Mouse (Mus musculus): Measurements from ENCODE around the gene Dennd6b. TPM values are rescaled to one million over a fixed set of nuclear protein-coding genes. Genes with fewer than 3 reads are reported as not detected.

The Dennd6b gene
- polyA plus RNA-seq, 1 experiment: 13.6 TPM

DNA sequence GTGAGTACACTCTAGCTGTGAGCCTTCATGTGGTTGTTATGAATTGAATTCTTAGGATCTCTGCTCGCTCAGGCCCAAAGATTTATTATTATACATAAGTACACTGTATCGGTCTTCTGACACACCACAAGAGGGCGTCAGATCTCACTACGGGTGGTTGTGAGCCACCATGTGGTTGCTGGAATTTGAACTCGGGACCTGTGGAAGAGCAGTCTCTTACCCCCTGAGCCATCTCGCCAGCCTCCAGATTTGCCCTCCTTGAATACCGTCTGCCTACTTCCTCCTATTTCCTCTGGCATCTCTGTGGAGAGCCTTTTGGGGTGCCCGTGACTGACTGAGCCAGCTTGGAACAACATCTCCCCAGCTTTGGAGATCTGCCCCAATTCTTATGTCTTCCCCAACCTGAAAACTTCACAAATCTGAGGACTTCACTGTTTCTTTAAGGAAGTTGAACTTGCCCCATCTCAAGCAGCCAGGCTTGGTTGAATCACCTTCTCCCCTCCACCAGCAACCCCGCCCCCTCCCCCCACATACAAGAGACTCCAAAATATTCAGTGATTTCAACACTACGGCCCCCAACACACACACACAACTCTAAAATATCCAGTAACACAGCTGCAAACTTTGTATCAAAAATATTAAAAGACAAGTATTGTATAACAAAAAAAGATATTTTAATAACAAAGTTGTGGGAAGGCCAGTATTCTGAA, 14.6 kb downstream of the Dennd6b start:
- DNase-seq (ENCODE audit: low read depth): no peak

DNA sequence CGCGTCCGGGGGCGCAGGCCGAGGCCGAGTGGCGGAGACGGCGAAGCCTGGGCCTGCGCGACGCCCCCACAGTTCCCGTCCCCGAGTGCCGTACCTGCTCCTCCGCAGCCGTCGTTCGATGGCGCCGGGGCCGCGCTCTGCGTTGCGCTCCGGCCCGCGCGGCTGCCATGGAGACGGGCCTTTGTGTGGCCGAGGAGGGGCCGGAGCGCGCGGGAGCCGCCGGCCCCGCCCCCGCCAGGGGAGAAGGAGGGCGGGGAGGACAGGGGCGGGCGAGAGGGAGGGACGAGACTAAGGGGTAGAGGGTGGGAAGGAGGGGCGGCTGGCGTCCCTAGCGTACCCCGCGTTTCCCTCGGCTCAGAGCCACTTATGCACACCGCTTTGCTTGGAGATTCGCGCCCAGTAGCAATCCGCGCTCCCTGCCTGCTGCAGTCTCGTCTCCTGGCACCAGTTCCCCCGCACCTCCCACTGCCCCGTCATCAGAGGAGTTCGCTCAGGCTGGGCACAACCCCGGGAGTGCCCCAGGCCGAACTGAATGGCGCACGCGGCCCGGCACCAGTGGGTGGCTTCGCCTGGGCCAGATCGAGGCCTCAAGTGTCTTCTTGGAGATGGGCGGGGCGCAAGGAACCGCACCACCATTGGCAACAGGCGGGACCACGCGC, 15.6 kb downstream of the Dennd6b start, which contains the start of gene Plxnb2:
TSS of gene Plxnb2 (minus strand) at position 218 of the 659 bp plus-strand sequence.
- DNase-seq (ENCODE audit: low read depth): no peak

DNA sequence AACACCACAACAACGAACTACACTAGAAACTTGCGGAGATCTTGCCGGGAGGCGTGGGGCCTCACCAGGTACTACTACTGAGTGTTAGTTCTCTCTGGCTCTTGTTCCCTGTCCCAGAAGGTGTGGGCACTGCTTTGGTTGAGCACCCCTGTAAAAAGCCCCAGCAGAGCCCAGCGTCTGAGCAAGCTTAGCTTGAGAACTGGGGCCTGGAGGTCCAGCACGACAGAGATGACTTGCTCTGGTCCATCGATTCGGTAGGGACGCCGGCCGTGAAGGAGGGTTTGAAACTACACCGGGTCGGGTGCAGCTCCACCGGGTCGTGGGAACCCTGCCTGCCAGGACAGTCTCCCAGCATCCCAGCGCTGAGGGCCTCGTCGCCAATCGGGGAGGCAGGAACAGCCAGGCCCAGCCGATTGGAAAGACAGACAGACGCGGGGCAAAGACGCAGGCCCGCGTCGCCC, 16.2 kb downstream of the Dennd6b start:
- no peak for DNase-seq (ENCODE audit: low read depth)

DNA sequence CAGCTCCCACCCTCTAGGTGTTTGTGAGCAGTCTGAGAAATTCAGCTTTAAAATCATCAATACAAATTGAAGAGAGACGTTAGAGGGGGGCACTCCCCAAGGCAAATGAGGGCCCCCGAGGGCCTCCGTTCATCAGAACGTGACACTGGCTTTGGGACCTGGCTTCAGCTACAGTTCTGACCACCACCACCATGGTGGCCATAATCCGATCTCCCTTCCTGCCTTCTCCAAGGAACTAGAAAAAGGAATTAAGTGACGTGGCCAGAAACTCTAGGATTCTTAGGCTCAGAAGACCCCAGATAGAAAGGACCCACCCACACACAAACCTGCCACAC, 16.7 kb downstream of the Dennd6b start:
- no peak for DNase-seq (ENCODE audit: low read depth)

DNA sequence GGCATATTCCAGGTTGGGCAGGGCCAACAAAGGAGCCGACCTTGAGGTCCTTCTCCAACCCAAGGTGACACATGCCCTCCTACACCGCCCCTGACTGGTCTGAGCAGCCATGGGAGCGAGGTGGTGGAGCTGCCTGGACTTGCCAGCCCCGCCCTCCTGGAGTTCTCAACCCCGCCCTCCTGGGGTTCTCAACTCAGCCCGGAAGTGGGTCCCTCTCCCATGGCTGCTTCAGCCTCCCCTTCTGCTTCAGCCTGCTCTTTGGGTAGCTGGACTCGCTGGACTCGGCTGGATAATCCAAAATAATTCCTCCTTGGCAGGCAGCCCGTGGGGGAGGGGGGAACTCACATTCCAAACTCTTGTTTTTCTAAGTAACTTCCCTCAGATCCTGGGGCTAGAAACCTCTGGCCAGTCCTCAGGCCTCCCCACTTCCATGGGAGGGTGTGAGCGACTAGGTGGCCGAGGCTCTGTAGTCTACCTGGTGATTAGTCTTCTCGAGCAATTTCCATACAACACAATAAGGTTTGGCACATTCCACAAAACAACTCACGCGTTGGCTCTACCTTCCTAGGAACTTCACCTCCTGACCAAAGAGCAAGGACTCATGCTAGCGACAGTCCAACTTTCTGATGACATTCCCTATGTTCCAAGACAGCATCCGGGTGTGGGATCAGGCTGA, 17.2 kb downstream of the Dennd6b start:
- no peak for DNase-seq (ENCODE audit: low read depth)

DNA sequence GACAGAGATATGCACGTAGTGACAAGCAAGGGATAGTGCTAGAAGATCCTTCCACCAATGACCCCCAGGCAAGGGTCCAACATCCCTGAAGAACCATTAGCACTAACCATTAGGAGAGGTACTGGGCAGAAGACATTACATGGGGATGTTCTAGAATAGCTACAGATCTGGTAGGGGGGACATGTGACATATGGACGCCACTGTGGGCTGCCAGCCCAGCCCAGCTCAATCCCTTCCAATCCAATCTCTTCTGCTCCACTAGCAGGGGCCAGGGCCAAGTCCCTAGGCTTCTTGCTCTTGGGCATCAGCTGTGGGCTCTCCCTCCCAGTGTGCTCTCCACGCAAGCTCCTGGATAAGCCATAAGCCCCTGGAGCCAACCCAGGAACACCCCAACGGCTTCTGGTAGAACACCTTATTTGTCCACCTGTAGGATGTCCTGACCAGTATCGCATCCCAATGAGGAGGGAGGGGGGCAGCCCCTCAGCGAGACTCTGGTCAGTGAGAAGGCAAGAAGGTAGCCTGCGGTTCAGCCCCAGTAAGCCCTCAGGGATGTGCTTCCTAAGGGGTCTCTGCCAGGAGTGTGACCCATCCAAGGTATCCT, 17.9 kb downstream of the Dennd6b start:
- DNase-seq (ENCODE audit: low read depth): no peak

DNA sequence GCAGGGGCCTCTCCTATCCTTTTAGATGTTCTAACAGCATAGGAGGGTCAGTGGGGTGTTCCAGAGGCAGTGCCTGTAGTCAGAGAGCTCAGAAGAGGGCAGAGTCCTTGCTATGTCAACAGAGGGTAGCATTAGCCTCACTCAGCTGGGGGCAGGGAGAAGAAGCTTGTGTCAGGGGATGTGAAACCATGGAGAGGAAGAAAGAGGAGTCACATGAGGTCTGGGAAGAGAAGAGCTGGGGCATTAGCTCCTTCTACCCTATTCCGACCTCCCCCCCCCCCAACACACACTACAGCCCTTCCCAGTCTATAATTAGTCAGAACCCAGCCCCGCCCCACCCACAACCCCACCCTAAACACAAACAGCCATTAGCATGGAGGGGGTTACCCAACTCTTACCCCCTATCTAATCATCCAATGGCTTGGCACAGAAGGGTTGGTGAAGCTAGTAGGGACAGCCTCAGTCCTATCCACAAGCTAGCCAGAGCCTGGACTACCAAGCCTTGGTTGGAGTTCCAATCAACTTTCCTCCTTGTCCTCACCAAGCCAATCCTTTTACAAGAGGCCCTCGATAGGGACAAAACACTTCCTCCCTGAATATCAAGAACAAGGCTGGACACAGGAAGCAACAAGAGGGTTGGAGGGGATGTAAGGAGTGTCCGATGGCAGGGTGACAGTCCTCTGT, 18.6 kb downstream of the Dennd6b start:
- no peak for DNase-seq (ENCODE audit: low read depth)

DNA sequence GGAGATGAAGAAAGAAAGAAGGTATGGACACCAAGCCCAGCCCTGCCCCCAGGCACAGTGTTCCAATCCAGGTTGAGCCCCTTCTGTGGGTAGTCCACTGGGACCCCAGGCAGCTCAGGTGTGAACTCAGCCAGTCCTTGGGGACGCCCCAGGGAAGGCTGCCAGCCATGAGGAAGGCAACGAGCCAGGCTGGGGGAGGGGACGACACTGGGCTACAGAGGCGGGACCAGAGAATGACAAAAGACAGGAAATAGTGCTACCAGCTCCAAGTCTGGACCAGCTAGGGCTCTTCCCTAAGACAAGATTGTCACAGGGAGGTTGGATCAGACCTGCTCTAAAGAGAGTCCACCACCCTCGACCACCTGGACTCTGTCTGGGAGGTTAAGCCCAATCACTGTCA, 19.2 kb downstream of the Dennd6b start:
- DNase-seq (ENCODE audit: low read depth): no peak

DNA sequence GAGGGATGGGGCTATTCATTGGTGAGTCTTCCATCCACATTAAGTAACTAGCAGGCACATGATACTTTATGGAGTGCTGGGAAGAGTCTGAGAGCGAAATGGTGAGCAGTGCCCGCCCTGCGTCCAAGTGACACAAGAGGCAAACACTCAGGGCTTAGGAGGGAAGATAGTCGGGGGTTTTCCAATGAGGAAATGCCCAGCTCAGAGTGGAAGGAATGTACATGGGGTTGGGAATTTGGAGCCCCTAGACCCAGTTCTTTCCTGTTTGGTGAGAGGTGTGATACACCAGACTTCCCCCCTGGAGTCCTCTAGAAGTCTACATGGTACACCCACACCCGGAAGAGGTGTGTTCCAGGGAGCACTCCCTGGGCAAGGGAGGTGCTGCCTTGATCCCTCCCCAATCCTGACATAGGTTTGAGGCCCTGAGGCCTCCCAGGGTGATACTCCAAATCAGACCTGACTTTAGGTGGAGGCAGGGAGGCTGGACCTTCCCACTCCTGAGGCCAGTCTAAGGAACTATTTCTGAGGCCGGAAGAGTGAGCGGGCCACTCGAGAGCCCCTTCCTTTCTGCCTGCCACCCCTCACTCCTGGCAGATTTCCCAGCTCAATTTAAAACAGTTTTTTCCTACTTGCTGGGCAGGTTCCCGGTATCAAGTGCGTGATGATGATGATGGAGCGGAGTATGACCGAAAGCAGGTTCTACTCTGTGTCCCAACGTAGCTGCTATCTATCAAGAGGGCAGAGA, 20.7 kb downstream of the Dennd6b start:
- no peak for DNase-seq (ENCODE audit: low read depth)

DNA sequence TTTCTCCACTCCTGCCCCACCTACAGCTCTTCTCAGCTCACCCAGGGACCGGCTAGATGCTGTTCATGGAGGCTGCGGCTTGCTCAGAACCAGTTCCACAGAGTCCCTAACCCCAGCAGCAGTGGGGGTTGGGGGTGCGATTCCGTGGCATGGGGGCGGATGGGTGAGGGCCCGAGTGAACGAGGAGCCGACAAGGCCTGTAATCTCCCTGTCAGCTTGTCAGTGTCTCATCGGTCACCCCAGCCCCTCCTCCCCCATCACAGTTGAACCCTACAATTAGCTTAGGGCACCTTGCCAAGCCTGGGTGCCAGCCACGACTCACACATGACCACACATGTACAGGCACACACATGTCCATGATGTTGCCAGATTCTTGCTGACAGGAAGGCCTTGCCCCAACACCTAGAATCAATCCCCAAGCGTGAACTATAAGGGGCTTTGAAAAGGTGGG, 21.4 kb downstream of the Dennd6b start:
- DNase-seq (ENCODE audit: low read depth): no peak

DNA sequence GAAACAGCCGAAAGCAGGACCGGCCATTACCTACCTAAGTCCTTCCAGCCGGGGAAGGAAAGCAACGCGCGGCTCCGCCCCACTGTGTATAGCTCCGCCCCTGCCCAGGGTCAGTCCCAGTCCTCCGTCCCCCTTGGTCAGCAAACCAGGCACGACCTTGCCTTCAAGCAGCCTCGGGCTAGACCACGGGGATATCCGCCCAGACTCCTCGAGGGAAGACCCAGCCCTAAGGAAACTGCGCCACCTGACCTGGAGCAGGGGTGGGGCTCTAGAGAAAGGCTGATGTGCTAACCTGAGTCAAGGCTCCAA, 22.4 kb downstream of the Dennd6b start:
- DNase-seq (ENCODE audit: low read depth): no peak

DNA sequence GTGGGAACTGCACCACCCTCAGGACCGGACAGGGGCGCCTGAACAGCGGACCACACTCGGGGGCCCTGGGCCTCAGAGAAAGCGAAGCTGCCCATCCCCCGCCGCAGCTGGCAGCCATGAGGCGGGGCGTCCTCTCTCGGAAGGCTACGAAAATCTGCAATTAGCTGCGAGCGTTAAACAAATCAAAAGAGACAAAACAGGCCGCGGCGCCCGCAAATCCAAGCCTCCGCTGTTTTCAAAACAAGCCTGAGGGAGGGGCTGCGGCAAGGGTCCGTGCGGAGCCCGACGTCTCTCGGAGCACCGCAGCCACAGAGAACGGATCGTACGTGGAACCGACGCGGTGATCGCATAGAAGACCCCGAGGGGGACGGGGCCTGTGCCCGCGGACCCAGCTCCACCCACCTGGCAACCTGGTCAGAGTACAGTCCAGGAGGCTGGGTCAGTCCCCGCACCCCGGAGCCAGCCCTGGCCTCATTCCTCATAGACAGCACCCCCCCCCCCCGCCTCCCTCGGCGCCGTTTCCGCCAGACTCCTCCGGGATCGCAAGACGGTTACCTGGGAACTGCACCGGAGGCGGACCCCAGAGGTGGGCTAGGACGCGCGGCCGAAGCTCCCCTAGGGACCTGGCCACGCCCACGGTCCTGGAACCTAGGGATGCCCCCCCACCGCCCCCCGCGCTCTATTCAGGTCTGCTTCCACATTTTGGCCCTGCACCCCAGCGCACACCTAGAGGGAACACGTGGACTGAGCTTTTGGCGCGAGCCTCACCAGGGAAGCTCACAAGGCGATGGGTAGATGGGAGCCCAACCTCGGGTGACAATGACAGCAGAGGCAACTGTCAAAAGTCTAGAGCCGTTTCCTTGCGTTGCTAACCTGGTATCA, 23.0 kb downstream of the Dennd6b start:
- no peak for DNase-seq (ENCODE audit: low read depth)

DNA sequence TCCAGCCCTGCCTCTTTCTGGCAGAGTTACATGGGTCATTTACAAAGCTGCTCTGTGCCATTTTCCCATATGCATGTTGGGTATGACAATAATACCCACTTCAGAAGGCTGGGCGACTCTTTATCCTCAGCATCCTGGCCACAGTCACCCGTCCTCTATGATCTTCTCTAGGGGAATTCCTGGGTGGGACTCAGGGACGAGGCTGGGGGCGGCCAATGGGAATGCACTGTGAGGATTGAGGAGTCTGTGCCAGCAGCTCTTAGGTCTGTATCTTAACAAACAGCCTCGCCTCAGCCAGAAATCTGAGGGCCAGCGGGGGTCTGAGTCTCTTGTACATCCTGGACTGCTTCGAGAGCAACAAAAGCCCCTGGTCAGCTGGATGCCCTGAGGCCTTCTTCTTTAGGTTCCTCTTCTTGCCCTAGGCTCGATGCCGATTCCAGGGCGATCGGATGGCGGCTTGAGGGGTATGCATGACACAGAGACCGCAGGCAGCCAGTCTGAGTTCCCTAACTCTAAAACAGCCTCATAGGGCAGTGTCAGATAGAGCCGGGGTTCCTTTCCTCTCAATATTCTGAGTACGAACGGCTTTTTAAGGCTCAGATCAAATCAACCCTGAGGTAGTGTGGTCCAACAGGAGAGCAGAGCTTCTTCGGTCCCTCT, 23.9 kb downstream of the Dennd6b start:
- no peak for DNase-seq (ENCODE audit: low read depth)

DNA sequence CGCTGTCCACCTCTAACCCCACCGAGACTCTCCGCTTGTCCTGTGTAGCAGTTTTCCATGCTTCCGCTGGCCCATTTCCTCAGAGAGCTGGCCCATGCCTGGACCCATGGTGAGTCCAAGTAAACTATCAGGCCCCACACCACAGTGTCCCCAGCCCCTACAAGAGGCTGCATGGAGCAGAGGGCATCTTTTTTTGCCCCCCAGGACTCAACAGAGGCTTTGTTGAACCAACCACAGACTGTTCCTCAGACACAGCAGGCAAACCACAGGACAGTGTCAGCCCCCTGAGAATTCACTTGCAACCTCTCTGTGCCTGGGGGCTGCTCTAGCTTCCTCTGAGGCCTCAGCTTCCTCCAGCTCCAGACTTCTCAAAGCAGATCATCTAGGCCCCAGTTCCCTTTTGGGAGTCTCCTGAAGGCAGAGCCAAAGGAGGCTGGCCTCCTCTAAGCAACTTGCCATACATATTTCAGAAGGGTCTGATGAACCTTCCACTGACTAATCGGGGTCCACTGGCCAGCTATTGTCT, 24.7 kb downstream of the Dennd6b start:
- no peak for DNase-seq (ENCODE audit: low read depth)

DNA sequence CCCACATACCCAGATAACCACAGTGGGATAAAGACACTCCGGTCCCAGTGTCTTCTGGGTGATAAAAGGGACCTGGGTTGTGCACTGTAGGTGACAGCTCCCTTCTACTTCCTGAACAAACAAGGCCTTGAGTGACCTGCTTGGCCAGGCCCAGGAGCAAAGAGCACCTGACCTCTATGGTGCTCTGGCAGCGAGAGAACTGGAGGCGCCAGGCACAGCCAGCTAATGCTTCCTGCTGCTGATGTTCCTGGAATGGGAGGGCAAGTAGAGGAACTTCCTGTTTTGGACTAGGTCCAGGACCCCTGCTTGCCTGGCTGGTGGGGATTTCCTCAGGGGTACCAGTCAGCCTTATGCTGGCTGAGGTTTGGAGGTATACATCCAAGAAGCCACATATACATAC, 26.2 kb downstream of the Dennd6b start:
- DNase-seq (ENCODE audit: low read depth): no peak

DNA sequence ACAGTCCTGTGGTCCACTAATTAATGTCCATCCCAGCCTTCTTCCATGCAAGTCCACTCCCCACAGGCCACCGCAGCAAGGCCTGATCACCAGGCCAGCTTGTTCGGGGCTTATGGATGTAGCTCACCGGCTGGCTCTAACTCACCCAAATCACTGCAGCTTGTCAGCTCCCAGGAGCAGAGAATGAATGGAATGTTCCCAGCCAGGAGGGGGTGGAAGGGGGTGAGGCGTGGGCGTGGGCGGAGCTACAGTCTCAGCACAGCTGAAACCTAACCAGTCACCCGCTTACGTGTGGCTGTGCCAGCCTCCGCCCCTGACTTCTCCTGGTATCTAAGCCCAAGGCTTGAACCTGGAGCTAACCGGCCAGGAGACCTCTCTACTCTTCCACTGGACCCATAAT, 26.9 kb downstream of the Dennd6b start:
- DNase-seq (ENCODE audit: low read depth): no peak

DNA sequence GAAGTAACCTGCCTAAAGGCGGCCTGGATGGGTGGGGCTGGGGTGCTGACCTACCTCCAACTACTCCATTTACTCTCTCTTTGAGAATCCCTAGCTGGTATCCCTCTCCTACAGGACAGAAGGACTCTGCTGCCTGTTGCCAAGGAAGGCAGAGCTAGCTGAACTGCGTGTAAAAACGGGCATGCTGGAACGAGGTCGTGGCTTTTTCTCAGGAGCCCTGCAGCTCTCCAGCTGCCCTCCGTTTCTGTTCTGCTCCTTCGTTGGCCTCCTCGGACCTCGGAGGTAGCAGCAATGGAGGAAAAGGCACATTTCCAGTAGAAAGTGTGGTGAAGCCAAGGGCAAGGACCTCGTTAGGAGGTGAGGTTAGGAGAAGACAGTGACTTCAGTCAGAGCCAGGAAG, 27.4 kb downstream of the Dennd6b start:
- no peak for DNase-seq (ENCODE audit: low read depth)

DNA sequence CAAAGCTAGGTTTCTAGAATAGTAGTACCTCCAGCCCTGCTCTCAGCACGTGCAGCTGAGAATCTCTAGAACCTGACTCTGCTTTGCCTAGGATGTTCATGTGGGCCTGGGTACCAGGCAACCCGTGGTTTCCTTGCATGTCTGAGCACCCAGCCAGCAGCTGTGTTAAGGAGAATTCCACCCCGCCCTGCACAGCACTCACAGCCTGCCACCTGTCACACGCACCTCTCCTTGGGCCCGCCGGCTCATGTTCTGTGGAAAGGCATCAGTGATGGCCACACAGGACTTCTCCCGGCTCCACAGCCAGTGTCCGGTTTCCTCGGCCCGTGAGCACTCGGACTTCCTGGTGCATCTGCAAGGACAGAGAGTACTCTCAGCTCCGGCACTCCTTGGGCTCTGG, 30.8 kb downstream of the Dennd6b start:
- DNase-seq (ENCODE audit: low read depth): no peak

DNA sequence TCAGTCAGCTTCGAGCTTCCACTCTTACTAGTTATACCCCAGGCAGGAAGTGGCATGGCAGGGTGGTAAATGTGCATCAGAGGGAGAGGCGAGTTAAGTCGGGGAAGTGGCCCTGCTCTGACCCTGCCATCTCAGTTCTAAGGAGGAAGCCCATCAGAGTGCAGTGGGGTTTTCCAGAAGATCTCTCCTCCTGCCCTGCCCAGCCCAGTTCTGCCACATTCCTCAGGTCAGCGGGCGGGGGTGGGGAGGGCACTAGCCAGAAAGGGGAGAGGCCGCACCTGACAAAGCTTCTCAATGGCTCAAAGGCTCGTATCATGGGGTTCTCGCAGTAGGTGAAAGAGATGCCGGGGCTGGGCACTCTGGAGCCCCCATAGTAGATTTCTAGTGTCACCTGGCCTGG, 34.9 kb downstream of the Dennd6b start:
- no peak for DNase-seq (ENCODE audit: low read depth)

DNA sequence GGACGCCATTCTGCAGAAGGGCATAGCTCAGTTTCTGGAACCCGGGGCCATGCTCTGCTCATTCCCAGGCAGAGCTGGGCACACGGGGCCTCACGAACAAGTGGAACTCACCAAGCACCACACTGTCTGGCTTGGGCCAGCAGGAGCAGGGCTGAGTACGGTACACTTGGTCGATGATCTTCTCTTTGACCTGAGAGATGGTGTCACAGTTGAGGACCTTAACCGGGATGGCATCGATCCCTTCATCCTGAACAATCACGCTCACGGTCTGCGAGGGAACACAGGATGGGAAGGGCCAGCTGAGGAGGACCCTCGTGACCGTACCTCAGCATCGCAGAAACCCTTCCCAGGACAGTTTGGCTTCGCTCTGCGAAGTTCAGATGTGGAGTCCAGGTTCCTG, 37.8 kb downstream of the Dennd6b start:
- DNase-seq (ENCODE audit: low read depth): no peak

All from gonadal fat pad, adult 2 months (tissue).